Mouse (Mus musculus) thymus, adult 2 months (tissue): ENCODE measurements around the gene Pafah2. TPM values are rescaled to one million over a fixed set of nuclear protein-coding genes. Genes with fewer than 3 reads are reported as not detected.
A peak's percentile ranks its signal among the peaks of the same experiment; 100 is the strongest.

Experiments
- DNase-seq: peaks from one replicate; pipeline ENCODE4 v3.0.0; 2021
- H3K27ac ChIP-seq: fragments of 200-500 bp; 2 replicates; pipeline ENCODE4 v1.5.1; 2012; ENCODE audit warnings: low read length, control low read depth; ENCODE audit not compliant: control insufficient read depth, insufficient read depth
- H3K27me3 ChIP-seq: fragments of 200-500 bp; 2 replicates; pipeline ENCODE4 v1.6.1; 2012; ENCODE audit warnings: mild to moderate bottlenecking, low read length, moderate library complexity, mixed read lengths; ENCODE audit not compliant: control insufficient read depth, insufficient read depth
- H3K36me3 ChIP-seq: fragments of 200-500 bp; 2 replicates; pipeline ENCODE4 v1.6.1; 2012; ENCODE audit warnings: mild to moderate bottlenecking, low read length, moderate library complexity; ENCODE audit not compliant: control insufficient read depth, insufficient read depth
- H3K4me1 ChIP-seq: fragments of 200-500 bp; replicated peaks from 2 replicates; pipeline ENCODE4 v1.6.1; 2012; ENCODE audit warnings: low read length; ENCODE audit not compliant: control insufficient read depth, insufficient read depth
- H3K4me3 ChIP-seq: fragments of 200-500 bp; 2 replicates; pipeline ENCODE4 v1.5.1; 2012; ENCODE audit warnings: mild to moderate bottlenecking, low read length, control low read depth, moderate library complexity; ENCODE audit not compliant: control insufficient read depth, insufficient read depth
- CTCF ChIP-seq: fragments of 200-500 bp; IDR thresholded peaks from 2 replicates; pipeline ENCODE4 v1.5.1; 2012; ENCODE audit warnings: mild to moderate bottlenecking, control low read depth, low read length, moderate library complexity, borderline replicate concordance; ENCODE audit not compliant: control insufficient read depth, poor library complexity, insufficient read depth; ENCODE audit errors: extremely low read depth
- POLR2A ChIP-seq: fragments of 200-500 bp; IDR thresholded peaks from 2 replicates; pipeline ENCODE4 v1.6.1; 2012; ENCODE audit warnings: mild to moderate bottlenecking, low read length, control low read depth, moderate library complexity; ENCODE audit not compliant: control insufficient read depth, poor library complexity, insufficient read depth; ENCODE audit errors: extremely low read depth
- WGBS: fragments of 180-500 bp; shearing (Covaris S2); methylation state at CpG from one replicate; pipeline ENCODE4 v1.1.7; 2018; 5-methylcytosine and 5-hydroxymethylcytosine counted together
- polyA plus RNA-seq: library from polyadenylated mRNA; depleted of rRNA; stranded (reverse); fragments of >200 nt; gene quantifications from 2 replicates; pipeline ENCODE4 v1.2.3, GENCODE M21; 2012

Pafah2 gene
- polyA plus RNA-seq, 1 experiment: 12.2 TPM

DNA sequence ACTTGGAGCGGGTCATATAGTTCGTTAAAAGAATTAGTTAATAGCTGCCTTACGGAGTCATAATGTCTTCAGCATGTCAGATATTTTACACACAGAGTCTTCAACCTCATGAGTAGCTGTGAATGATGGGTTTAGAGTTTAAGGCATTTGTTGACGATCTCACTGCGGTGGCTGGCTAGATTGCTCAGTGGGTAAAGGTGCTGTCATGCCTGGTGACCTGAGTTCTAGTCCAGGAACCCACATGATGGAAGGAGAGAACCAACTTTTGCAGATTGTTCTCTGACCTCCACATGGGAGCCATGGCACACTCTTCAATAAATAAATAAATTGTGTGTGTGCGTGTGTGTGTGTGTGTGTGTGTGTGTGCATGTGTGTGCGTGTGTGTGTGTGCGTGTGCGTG, 1.6 kb downstream of the Pafah2 start:
- H3K4me3 ChIP-seq: no peak overlapping the region
- no peaks in the 10 kb centered on the region for H3K36me3 ChIP-seq
- no peak for TF ChIP-seq POLR2A
- no peak for TF ChIP-seq CTCF
- DNase-seq: no peak
- no peaks in the 10 kb centered on the region for H3K27me3 ChIP-seq
- H3K4me1 ChIP-seq: peaks cover 26% of the 10 kb centered on the region
- WGBS: 93% methylated on average over 9 of the region's 9 CpGs
- no peak overlapping the region for H3K27ac ChIP-seq

DNA sequence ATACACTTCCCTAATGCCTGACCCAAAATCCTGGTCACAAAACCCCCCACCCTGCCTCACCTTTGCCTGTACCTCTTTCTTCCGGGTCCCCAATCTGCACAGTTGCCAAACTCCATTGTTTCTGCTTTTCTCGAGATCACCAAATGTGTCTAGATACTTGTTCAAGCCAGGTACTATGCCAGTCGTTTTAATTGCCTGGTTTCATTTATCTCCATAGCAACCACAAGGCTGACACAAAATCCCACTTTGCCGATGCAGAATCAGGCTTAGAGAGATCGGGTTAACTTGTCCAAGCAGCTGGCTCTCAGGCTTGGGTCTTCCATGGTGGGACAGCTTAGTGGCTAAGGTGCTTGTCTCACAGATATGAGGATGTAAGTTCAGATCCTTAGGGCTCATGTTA, 4.1 kb downstream of the Pafah2 start:
- H3K36me3 ChIP-seq: no peaks in the 10 kb centered on the region
- WGBS: 67% methylated on average over 5 of the region's 5 CpGs
- DNase-seq: no peak
- H3K27ac ChIP-seq: no peak overlapping the region
- H3K4me3 ChIP-seq: no peak overlapping the region
- no peaks in the 10 kb centered on the region for H3K27me3 ChIP-seq
- H3K4me1 ChIP-seq: peaks cover 37% of the 10 kb centered on the region
- no peak for TF ChIP-seq CTCF
- no peak for TF ChIP-seq POLR2A

DNA sequence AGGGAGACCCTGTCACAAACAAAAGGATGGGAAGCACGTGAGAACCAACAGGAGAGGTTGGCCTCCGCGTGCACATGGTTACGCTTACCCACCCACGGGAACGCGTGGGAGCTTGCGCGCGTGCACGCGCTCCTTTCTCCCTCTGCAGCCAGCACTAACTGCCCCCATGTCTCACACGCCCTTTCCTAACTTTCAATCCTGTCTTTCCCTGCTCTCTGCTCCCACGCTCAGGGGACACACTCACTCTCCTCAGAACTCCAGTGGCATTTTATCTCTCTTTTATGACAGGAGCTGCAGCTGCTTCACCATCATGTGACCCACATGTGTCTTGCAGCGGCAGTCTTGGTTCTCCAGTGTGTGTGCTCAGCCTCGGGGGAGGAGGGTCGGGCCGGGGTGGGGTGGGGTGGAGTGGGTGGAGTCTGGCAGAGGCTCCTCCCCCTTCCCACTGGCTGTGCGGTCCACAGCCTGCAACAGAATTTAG, 5.1 kb downstream of the Pafah2 start:
- DNase-seq: peak; percentile 75
- Histone ChIP-seq H3K27me3 (no peaks in the 10 kb centered on the region), H3K4me1 (peaks cover 34% of the 10 kb centered on the region), H3K4me3 (peak overlapping the region; percentile 29), H3K27ac (0 out of 2 replicates have a peak overlapping the region, but pooled peaks have one; percentile 39), H3K36me3 (no peaks in the 10 kb centered on the region)
- 6% methylated on average over 19 of the region's 19 CpGs for WGBS
- TF ChIP-seq POLR2A (0 out of 2 replicates have a peak, but pooled peaks have one; percentile 37), CTCF (no peak)

DNA sequence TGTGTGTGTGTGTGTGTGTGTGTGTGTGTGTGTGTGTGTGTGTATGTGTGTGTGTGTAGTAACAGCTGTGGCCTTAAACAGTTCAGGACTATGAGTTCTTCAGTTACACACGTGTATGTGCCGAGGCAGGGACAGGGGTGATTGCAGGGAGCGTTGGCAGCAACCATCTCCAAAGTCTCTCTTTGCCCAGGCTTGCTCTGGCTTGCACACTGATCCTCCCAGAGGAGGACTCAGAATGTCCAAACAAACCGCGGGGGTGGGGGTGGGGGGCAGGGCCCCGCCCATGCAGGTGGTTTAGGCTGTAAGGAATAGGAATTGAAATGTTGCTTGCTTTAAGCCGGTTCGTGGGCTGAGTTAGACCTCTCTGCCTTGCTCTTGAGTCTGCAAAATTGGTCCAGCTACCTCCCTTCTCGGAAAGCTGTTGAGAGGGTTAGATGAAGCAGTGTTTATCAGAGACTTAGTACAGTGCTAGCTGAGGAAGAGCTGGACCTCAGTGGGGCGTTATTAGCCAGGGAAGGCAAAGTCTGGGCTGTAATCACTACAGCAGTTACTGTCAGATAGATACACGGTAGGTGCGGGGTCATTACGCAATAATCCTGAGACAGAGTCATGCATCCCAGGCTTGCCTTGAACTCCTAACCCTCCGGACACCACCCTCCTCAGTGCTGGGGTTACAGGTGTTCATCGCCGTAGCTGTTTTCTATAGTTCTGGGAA, 5.9 kb downstream of the Pafah2 start:
- no peaks in the 10 kb centered on the region for H3K27me3 ChIP-seq
- H3K27ac ChIP-seq: peak overlapping the region; percentile 4; the same call in 1 of the 2 replicates
- peak; percentile 28 for DNase-seq
- TF ChIP-seq CTCF: no peak
- H3K36me3 ChIP-seq: no peaks in the 10 kb centered on the region
- 24% methylated on average over 16 of the region's 16 CpGs for WGBS
- H3K4me1 ChIP-seq: peaks cover 30% of the 10 kb centered on the region
- H3K4me3 ChIP-seq: no peak overlapping the region

DNA sequence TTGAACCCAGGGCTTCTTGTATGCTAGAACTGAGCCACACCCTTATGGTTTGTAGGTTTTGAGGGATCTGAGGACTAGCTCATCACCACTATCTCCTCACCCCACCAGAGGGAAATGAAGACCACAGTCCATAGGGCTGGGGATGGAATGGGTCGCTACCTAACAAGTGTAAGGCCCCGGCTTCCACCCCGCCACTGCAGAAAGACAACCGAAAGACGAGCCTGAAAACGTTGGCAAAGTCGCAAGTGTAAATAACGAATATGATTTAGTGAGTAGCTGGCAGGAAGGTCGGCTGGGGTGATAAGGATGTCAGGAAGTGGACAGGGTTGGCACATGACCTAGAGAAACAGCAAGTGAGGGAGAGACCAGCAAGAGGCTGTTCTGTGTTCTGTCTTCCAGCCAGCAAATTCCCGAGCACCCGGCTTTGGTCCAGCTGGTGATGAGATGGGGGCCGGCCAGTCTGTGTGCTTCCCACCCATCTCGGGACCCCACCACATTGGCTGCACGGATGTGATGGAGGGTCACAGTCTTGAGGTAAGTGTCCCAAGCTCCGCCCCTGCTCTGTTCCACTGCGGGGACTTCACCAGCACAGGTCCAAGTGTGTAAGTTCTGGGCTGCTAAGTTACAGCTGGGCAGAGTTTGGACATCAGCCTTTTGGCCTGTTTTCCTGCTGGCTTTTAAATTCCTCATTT, 6.6 kb downstream of the Pafah2 start:
- TF ChIP-seq POLR2A: no peak
- TF ChIP-seq CTCF: no peak
- DNase-seq: no peak
- H3K36me3 ChIP-seq: no peaks in the 10 kb centered on the region
- no peak overlapping the region for H3K27ac ChIP-seq
- H3K4me3 ChIP-seq: no peak overlapping the region
- peaks cover 30% of the 10 kb centered on the region for H3K4me1 ChIP-seq
- WGBS: 16% methylated on average over 16 of the region's 16 CpGs
- H3K27me3 ChIP-seq: no peaks in the 10 kb centered on the region

DNA sequence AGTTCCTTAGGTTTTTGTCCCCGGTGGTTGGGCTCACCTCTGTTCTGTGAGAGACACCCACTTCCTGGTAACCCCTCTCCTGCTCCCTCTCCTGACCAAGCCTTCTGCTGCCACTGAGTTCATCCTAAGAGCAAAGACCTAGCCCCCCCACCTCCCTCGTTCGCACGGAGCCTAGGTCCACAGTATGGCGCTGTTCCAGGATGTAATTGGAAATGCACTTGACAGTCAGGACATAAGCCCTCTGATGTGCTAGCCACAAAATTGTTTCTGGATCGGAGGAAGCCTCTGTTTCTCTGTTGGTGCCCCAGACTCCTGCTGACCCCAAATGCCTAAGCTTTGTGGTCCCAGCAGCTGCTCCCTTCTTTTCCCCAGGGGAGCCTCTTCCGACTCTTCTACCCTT, 7.6 kb downstream of the Pafah2 start:
- H3K27ac ChIP-seq: no peak overlapping the region
- 36% methylated on average over 7 of the region's 7 CpGs for WGBS
- H3K36me3 ChIP-seq: no peaks in the 10 kb centered on the region
- peaks cover 30% of the 10 kb centered on the region for H3K4me1 ChIP-seq
- H3K4me3 ChIP-seq: no peak overlapping the region
- no peak for DNase-seq
- no peaks in the 10 kb centered on the region for H3K27me3 ChIP-seq
- TF ChIP-seq CTCF (no peak), POLR2A (no peak)

DNA sequence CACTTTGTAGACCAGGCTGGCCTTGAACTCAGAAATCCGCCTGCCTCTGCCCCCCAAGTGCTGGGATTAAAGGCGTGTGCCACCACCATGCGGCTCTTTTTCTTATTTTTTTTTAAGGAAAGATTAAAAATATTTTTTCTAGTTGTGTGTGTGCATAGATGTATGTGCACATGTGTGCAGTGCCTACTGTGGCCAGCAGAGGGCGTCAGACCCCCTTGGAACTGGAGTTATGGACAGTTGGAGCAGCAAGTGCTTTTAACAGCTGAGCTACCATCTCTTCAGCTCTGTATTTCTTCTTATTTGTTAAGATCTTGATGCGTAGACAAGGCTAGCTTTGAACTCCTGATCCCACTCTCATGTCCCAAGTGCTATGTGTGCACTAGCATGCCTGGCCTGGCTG, 13.2 kb downstream of the Pafah2 start:
- no peak overlapping the region for H3K27ac ChIP-seq
- no peaks in the 10 kb centered on the region for H3K27me3 ChIP-seq
- TF ChIP-seq POLR2A (no peak), CTCF (no peak)
- no peak overlapping the region for H3K4me3 ChIP-seq
- no peaks in the 10 kb centered on the region for H3K36me3 ChIP-seq
- peak; percentile 37 for DNase-seq
- no peaks in the 10 kb centered on the region for H3K4me1 ChIP-seq
- WGBS: 84% methylated on average over 5 of the region's 5 CpGs
